Mouse (Mus musculus) cerebellum, postnatal 14 days (tissue): ENCODE data around the gene Kifc3.
"Not testable (repeated sequence)": the region's sequence is repeated elsewhere in the genome, so short reads cannot be mapped to it uniquely, and the experiment has no call there.

ENCODE experiments used
- DNase-seq, 2 experiments: peaks; one replicate each; pipeline ENCODE4 v3.0.0; 2021; ENCODE audit warnings: mixed read lengths in 2 of 2

Gene Kifc3

GRCm38 (mm10) chr8:95202649-95203275 lies at the start of gene Kifc3:
Gene Kifc3, minus strand, starts transcription at chr8:95202812.
- DNase-seq, result no peak

GRCm38 (mm10) chr8:95252056-95252455 lies 49.4 kb upstream of the Kifc3 start:
- DNase-seq, result no peak

GRCm38 (mm10) chr8:95249847-95250246 lies 47.2 kb upstream of the Kifc3 start:
- DNase-seq, result no peak

- no peak for DNase-seq
Measured at GRCm38 (mm10) chr8:95247277-95247676, 44.7 kb upstream of the Kifc3 start.

GRCm38 (mm10) chr8:95245180-95245579 lies 42.6 kb upstream of the Kifc3 start:
- peak; percentile 63 to 80 for DNase-seq

- no peak for DNase-seq
Measured at GRCm38 (mm10) chr8:95243853-95244252, 41.2 kb upstream of the Kifc3 start.

GRCm38 (mm10) chr8:95242826-95243571 lies 40.4 kb upstream of the Kifc3 start:
- DNase-seq, result peak; percentile 37 to 61

GRCm38 (mm10) chr8:95242099-95242825 lies 39.6 kb upstream of the Kifc3 start:
- DNase-seq, result no peak

GRCm38 (mm10) chr8:95235683-95236082 lies 33.1 kb upstream of the Kifc3 start:
- peak; percentile 86 to 90 for DNase-seq

- not testable (repeated sequence) for DNase-seq
Measured at GRCm38 (mm10) chr8:95230086-95230485, 27.5 kb upstream of the Kifc3 start.

- no peak for DNase-seq
Measured at GRCm38 (mm10) chr8:95227151-95227468, 24.5 kb upstream of the Kifc3 start.

- no peak for DNase-seq
Measured at GRCm38 (mm10) chr8:95226251-95227150, 23.9 kb upstream of the Kifc3 start.

- no peak for DNase-seq
Measured at GRCm38 (mm10) chr8:95223969-95224368, 21.4 kb upstream of the Kifc3 start.

- DNase-seq, result no peak
Measured at GRCm38 (mm10) chr8:95221045-95221444, 18.4 kb upstream of the Kifc3 start.

GRCm38 (mm10) chr8:95220571-95220998 lies 18.0 kb upstream of the Kifc3 start:
- DNase-seq, result no peak

- DNase-seq, result no peak
Measured at GRCm38 (mm10) chr8:95219623-95220022, 17.0 kb upstream of the Kifc3 start.

GRCm38 (mm10) chr8:95215709-95216360 lies 13.2 kb upstream of the Kifc3 start:
- DNase-seq, result no peak

- no peak for DNase-seq
Measured at GRCm38 (mm10) chr8:95209924-95210323, 7.3 kb upstream of the Kifc3 start.

GRCm38 (mm10) chr8:95205946-95206345 lies 3.3 kb upstream of the Kifc3 start:
- DNase-seq, result no peak

GRCm38 (mm10) chr8:95204039-95204380 lies 1.4 kb upstream of the Kifc3 start:
- peak; percentile 84 to 86 for DNase-seq

- DNase-seq, result no peak
Measured at GRCm38 (mm10) chr8:95203326-95204038, 870 bp upstream of the Kifc3 start.
